Mouse (Mus musculus): Measurements from ENCODE around the gene Zdbf2.
"Not testable (repeated sequence)": the region's sequence is repeated elsewhere in the genome, so short reads cannot be mapped to it uniquely, and the experiment has no call there.

Gene Zdbf2

GRCm38 (mm10) chr1:63266121-63266520 lies 6.9 kb upstream of the Zdbf2 start:
- no peak for DNase-seq

GRCm38 (mm10) chr1:63266716-63267115 lies 6.3 kb upstream of the Zdbf2 start:
- DNase-seq, result no peak

- DNase-seq, result no peak
Observed at GRCm38 (mm10) chr1:63272125-63272675, 865 bp upstream of the Zdbf2 start.

GRCm38 (mm10) chr1:63273339-63273951 lies 380 bp downstream of the Zdbf2 start:
- no peak for DNase-seq

- no peak for DNase-seq
Observed at GRCm38 (mm10) chr1:63274046-63274730, 1.1 kb downstream of the Zdbf2 start.

- DNase-seq, result no peak
Observed at GRCm38 (mm10) chr1:63278106-63278505, 5.0 kb downstream of the Zdbf2 start.

- no peak for DNase-seq
Observed at GRCm38 (mm10) chr1:63293965-63294364, 20.9 kb downstream of the Zdbf2 start.

- no peak for DNase-seq
Observed at GRCm38 (mm10) chr1:63309661-63310060, 36.6 kb downstream of the Zdbf2 start.

GRCm38 (mm10) chr1:63323565-63324132 lies 50.6 kb downstream of the Zdbf2 start:
- not testable (repeated sequence) for DNase-seq
